Mouse (Mus musculus): ENCODE measurements at regions not wholly inside any gene's neighbourhood (a gene's known extent, or its start where the extent isn't known, plus 50 kb on each side); places are given as distances from the start of the nearest gene placed in this dataset.
"Not testable (repeated sequence)": the region's sequence is repeated elsewhere in the genome, so short reads cannot be mapped to it uniquely, and the experiment has no call there.

DNA sequence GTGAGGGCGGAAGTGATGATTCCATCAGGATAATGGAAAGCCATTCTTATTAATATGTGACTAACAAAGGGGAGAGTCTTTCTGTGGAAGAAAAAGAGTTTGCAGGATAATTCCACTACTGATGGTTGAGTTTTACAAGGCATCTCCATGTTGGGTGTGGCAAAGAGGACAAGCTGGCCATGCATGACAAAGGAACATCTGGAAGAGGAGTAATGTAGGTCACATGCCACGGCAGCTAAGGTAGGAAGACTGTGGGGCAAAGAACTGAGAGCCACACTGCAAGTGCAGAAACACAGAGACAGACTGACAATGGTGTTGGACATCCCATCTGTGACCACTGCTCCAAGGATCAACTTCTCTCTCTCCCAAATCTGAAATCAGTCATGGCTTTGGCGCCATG is 196.4 kb upstream of the Gdi2 start:
- TF ChIP-seq GATA1 (IDR thresholded peaks at IDR 0.05; ENCODE audit: low read length) (no peak), TAL1 (IDR thresholded peaks at IDR 0.05; ENCODE audit: low read length) (no peak)
- Histone ChIP-seq H3K4me1 (ENCODE audit: control insufficient read depth) (no peaks in the 10 kb centered on the region), H3K36me3 (ENCODE audit: control insufficient read depth) (no peaks in the 10 kb centered on the region), H3K4me3 (replicated peaks) (no peak overlapping the region), H3K9me3 (ENCODE audit: control insufficient read depth, low read length) (peaks cover 23% of the 10 kb centered on the region), H3K27me3 (ENCODE audit: control insufficient read depth) (no peaks in the 10 kb centered on the region; the same call in 1 of the 2 replicates)

DNA sequence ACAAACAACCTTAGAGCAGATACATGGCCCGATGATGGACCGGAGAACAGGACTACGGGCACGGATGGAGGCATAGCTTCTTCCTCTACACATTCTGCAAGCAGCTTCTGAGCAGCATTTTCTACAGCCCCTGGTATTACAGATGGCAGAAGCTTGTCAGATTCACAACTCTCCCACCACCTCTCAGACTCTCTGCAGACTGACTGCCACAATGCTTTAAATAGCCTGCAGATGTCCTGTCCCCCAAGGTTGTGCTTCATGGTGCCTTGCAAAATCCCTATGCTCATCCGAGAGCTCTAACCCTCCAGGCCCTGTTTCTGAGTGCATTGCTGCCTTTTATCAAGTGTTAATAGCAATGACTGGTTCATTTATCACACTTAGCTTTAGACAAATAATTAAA is 194.3 kb upstream of the Gdi2 start:
- Histone ChIP-seq H3K4me1 (ENCODE audit: control insufficient read depth) (no peaks in the 10 kb centered on the region), H3K36me3 (ENCODE audit: control insufficient read depth) (no peaks in the 10 kb centered on the region), H3K27me3 (ENCODE audit: control insufficient read depth) (no peaks in the 10 kb centered on the region; the same call in 1 of the 2 replicates), H3K4me3 (replicated peaks) (no peak overlapping the region), H3K9me3 (ENCODE audit: control insufficient read depth, low read length) (peaks cover 19% of the 10 kb centered on the region)
- TF ChIP-seq GATA1 (IDR thresholded peaks at IDR 0.05; ENCODE audit: low read length) = no peak
- no peak for TF ChIP-seq TAL1 (IDR thresholded peaks at IDR 0.05; ENCODE audit: low read length)

DNA sequence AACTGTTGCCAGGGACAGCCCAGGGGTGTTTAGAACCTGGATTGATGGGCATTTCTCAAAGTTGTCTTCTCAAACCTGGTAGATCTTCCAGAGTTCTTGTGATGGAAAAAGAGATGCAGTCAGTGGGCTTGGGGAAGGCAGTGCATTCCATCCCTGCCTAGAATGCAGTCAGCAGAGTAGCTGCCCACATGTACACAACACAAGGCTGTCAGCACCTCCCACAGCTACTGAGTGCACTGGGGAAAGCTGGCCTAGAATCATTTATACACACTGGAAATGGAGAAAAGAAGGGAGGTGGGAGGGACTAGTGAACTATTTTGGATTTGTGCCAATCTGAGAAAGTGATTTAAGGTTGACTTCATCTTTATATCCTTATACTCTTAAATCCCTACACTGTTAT is 183.0 kb upstream of the Gdi2 start:
- not testable (repeated sequence) for H3K9me3 ChIP-seq (ENCODE audit: control insufficient read depth, low read length); H3K4me3 ChIP-seq (replicated peaks); H3K4me1 ChIP-seq (ENCODE audit: control insufficient read depth); H3K36me3 ChIP-seq (ENCODE audit: control insufficient read depth)
- peaks cover 25% of the 10 kb centered on the region for H3K27me3 ChIP-seq (ENCODE audit: control insufficient read depth)

DNA sequence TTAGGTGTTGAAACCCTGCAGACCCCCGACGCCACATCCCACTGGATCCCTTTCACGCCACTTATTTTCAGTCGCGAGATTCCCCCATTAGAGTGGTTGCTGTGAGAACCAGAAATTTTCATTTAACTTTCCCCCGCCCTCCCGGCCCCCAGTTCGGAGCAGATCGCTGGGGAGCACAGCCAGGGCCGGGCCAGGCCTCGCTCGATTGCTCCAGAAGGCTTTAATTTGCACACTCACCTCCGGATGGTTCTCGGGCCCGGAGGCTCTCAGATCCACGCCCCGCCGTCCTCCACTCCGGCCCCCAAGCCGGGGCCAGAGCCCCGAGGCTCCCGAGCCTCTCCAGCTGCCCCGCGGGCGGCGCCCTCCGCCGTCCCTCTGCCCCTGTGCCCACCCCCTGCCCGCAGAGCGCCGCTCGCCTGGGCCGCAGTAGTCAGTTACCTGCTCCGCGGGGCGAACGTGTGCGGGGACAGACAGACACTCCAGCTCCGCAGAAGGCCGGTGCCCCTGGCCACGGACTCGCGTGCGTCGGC is 179.7 kb upstream of the Gdi2 start:
- no peak overlapping the region for H3K4me3 ChIP-seq (replicated peaks)
- H3K9me3 ChIP-seq (ENCODE audit: control insufficient read depth, low read length) = no peaks in the 10 kb centered on the region; the same call in 1 of the 2 replicates
- no peak for TF ChIP-seq GATA1 (IDR thresholded peaks at IDR 0.05; ENCODE audit: low read length)
- TF ChIP-seq TAL1 (IDR thresholded peaks at IDR 0.05; ENCODE audit: low read length) = no peak
- H3K36me3 ChIP-seq (ENCODE audit: control insufficient read depth) = no peaks in the 10 kb centered on the region
- peaks cover 40% of the 10 kb centered on the region for H3K27me3 ChIP-seq (ENCODE audit: control insufficient read depth)
- no peaks in the 10 kb centered on the region for H3K4me1 ChIP-seq (ENCODE audit: control insufficient read depth)

DNA sequence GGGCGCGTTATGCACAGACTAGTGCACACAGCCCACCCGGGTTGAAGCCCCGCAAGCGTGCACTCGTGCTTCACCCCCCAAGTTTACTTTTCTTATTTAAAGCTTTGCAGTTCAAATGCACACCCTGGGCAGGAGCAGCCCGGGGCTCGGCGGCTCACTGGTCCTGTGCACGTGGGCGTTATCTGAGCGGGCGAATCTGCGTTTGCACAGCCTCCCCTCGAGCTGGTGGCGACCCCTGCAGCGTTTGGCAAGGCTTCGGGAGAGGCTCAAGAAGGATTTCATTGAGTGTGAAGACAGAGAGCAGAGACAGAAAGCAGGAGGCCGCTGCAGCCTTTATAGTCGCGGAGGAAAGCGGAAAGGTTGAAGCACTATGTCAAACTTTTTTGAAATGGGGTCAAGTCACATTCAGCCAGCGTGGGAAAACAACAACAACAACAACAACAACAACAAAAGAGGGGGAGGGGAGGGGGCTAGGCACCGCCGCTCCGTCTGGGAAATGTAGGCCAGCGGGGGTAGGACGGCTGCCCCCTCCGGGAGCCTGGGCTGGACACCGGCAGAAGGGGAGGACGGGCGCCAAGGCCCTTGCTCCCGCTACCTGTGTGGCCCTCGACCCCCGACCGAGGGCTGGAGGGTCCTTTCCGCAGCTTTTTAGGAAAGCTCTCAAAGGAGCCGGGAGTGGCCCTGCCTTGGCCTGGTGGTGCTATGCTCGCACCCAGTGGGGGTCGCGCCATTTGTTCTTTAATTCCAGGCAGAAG is 178.7 kb upstream of the Gdi2 start:
- Histone ChIP-seq H3K4me1 (ENCODE audit: control insufficient read depth) (no peaks in the 10 kb centered on the region), H3K27me3 (ENCODE audit: control insufficient read depth) (peaks cover 40% of the 10 kb centered on the region), H3K36me3 (ENCODE audit: control insufficient read depth) (no peaks in the 10 kb centered on the region), H3K4me3 (replicated peaks) (no peak overlapping the region), H3K9me3 (ENCODE audit: control insufficient read depth, low read length) (no peaks in the 10 kb centered on the region; the same call in 1 of the 2 replicates)
- TF ChIP-seq TAL1 (IDR thresholded peaks at IDR 0.05; ENCODE audit: low read length) (no peak), GATA1 (IDR thresholded peaks at IDR 0.05; ENCODE audit: low read length) (no peak)

DNA sequence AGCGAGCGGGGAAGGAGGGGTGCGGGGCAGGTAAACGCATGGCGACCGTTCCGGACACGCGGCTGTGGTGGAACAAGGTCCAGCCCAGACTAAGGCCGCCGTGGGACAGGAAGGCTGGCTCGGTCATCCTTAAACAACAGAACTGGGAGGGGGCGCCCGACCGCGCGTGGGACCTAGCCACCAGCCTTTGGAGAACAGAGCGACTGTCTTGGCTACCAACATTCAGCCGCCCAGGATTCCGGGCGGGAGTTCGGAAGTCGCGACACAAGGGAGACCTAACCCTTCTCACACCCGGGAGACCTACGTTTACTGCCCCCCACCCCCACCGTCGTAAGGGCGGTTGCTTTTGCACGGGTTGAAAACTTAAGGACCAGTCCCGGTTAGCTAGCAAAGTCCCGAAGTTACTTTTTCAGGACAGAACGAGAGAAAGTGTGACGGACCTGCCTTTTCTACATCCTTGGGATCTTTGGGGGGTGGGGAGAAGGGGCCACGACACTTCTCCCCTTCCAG is 178.1 kb upstream of the Gdi2 start:
- H3K4me3 ChIP-seq (replicated peaks); H3K4me1 ChIP-seq (ENCODE audit: control insufficient read depth); H3K36me3 ChIP-seq (ENCODE audit: control insufficient read depth): not testable (repeated sequence)

DNA sequence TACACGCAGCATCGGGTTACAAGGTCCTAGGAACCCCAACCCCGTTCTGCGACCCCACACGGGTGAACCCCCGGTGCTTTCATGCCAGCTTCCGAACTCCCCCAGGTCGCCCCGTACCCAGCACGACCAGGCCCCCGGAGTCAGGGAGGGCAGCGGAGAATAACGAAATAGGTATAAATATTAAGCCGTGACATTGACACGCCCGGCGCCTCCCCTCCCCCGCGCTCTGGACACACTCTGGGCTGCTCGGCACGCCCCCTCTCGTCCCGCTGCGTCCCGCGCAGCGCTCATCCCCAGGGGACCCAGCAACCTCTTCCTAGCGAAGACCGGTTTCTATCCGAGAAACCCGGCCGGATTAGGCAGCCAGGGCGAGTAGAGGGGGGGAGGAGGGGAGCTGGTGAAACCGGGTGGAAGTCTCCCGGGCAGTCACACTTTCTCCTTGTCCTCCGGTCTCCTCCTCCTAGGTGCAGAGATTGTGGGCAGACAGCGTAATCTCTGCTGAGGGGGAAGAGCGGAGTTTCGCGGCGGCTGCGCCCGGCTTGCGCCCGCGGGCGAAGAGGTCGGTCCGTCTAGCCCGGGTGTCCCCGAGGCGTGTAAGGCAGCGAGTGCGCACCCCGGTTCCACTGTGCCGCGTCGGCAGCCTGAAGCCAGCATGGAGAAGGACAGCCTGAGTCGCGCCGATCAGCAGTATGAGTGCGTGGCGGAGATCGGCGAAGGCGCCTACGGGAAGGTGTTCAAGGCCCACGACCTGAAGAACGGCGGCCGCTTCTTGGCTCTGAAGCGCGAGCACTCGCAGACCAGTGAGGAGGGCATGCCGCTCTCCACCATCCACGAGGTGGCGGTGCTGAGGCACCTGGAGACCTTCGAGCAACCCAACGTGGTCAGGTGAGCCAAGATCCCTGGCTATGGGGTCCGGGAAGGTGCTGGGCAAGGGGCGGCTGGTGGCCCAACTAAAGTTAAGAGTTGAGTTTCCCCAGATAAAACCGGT is 177.1 kb upstream of the Gdi2 start:
- Histone ChIP-seq H3K9me3 (ENCODE audit: control insufficient read depth, low read length) (no peaks in the 10 kb centered on the region; the same call in 1 of the 2 replicates), H3K27me3 (ENCODE audit: control insufficient read depth) (peaks cover 40% of the 10 kb centered on the region), H3K4me3 (replicated peaks) (peak overlapping the region; percentile 10), H3K4me1 (ENCODE audit: control insufficient read depth) (no peaks in the 10 kb centered on the region), H3K36me3 (ENCODE audit: control insufficient read depth) (no peaks in the 10 kb centered on the region)
- TF ChIP-seq TAL1 (IDR thresholded peaks at IDR 0.05; ENCODE audit: low read length) (no peak), GATA1 (IDR thresholded peaks at IDR 0.05; ENCODE audit: low read length) (no peak)

More for the DNA sequence above, 178.1 kb upstream of the Gdi2 start:
- H3K27me3 ChIP-seq (ENCODE audit: control insufficient read depth) = peaks cover 40% of the 10 kb centered on the region
- not testable (repeated sequence) for H3K9me3 ChIP-seq (ENCODE audit: control insufficient read depth, low read length)

DNA sequence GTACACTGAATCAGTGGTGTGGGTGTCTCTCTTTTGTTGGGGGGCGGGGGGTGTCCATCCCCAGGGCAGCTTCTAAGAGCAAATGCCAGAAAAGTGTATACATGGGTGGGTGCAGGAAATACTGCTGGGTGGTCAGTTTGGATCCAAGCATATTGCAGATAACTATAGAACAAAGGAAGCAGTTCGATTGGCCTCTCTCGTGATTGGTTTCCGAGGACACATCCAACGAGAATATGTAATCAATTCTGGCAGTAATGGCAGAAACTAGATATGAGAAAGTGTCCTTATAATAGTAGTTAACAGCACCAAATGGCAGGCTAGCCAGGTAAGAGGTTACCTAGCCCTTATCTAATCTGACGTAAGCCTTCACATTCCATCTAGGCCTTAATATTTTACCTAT is 165.2 kb upstream of the Gdi2 start:
- H3K36me3 ChIP-seq (ENCODE audit: control insufficient read depth) = no peaks in the 10 kb centered on the region
- no peaks in the 10 kb centered on the region for H3K4me1 ChIP-seq (ENCODE audit: control insufficient read depth)
- TF ChIP-seq GATA1 (IDR thresholded peaks at IDR 0.05; ENCODE audit: low read length) (no peak), TAL1 (IDR thresholded peaks at IDR 0.05; ENCODE audit: low read length) (no peak)
- no peaks in the 10 kb centered on the region for H3K9me3 ChIP-seq (ENCODE audit: control insufficient read depth, low read length)
- H3K27me3 ChIP-seq (ENCODE audit: control insufficient read depth) = no peaks in the 10 kb centered on the region
- no peak overlapping the region for H3K4me3 ChIP-seq (replicated peaks)

DNA sequence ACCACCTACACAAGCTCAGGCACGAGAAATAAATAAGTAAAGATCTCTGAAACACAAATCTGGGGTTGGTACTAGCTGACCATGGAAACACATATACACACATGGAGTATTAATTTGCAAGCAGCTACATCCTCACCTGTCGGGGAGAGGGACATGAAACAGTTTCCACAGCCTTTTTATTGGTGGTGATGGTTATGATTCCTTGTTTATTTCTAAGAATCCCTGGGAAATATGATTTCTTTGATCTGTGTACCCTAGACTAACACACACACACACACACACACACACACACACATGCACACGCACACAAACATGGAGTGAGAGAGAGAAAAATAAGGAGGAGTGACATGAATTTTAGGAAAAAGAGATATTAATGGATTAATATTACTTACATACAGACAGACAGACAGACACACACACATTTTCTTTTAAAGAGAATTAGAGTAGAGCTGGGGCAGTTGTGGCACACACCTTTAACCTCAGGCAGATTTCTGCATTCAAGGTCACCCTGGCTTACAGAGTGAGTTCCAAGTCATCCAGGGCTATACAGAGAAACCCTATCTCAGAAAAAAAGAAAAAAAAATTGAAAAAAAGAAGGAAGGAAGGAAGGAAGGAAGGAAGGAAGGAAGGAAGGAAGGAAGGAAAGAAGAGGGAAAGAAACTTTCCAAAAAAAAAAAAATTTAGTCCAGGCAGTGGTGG is 164.2 kb upstream of the Gdi2 start:
- not testable (repeated sequence) for H3K27me3 ChIP-seq (ENCODE audit: control insufficient read depth); H3K9me3 ChIP-seq (ENCODE audit: control insufficient read depth, low read length); H3K4me1 ChIP-seq (ENCODE audit: control insufficient read depth); H3K4me3 ChIP-seq (replicated peaks); H3K36me3 ChIP-seq (ENCODE audit: control insufficient read depth)

Data from erythroblast, embryonic 14.5 days (primary cell).